Mouse (Mus musculus) spleen, adult 2 months (tissue): ENCODE data around the gene Il17f. TPM values are rescaled to one million over a fixed set of nuclear protein-coding genes. Genes with fewer than 3 reads are reported as not detected.

ENCODE experiments used
- DNase-seq, 2 experiments: peaks; one replicate each; pipeline versions ENCODE4 v3.0.0 to v3.0.0-alpha.2; 2012 to 2021; ENCODE audit warnings: low spot score in 2 of 2, low read depth in 1 of 2
- H3K27ac ChIP-seq: fragments of 200-500 bp; 2 replicates; pipeline ENCODE4 v1.5.1; 2012; ENCODE audit warnings: low read length, inconsistent platforms; ENCODE audit not compliant: insufficient read depth
- H3K27me3 ChIP-seq: fragments of 200-500 bp; 2 replicates; pipeline ENCODE4 v1.6.1; 2012; ENCODE audit warnings: mild to moderate bottlenecking, moderate library complexity, low read length, inconsistent platforms; ENCODE audit not compliant: control insufficient read depth, insufficient read depth
- H3K36me3 ChIP-seq: fragments of 200-500 bp; 2 replicates; pipeline ENCODE4 v1.6.1; 2012; ENCODE audit warnings: mild to moderate bottlenecking, low read length, inconsistent platforms; ENCODE audit not compliant: control insufficient read depth, insufficient read depth
- H3K4me1 ChIP-seq: fragments of 200-500 bp; 2 replicates; pipeline ENCODE4 v1.6.1; 2011; ENCODE audit warnings: inconsistent platforms; ENCODE audit not compliant: control insufficient read depth, insufficient read depth, insufficient read length
- H3K4me3 ChIP-seq: fragments of 200-500 bp; 2 replicates; pipeline ENCODE4 v1.5.1; 2011; ENCODE audit warnings: mild to moderate bottlenecking, inconsistent platforms; ENCODE audit not compliant: insufficient read depth, insufficient read length; ENCODE audit errors: extremely low read depth
- CTCF ChIP-seq: fragments of 200-500 bp; IDR thresholded peaks from 2 replicates; pipeline ENCODE4 v1.5.1; 2011; ENCODE audit warnings: mild to moderate bottlenecking, inconsistent platforms; ENCODE audit not compliant: insufficient read depth, insufficient read length, insufficient replicate concordance; ENCODE audit errors: extremely low read depth
- POLR2A ChIP-seq: fragments of 200-500 bp; IDR thresholded peaks from 2 replicates; pipeline ENCODE4 v1.6.1; 2011; ENCODE audit warnings: low read depth, low read length, inconsistent platforms
- WGBS: fragments of 180-500 bp; shearing (Covaris S2); methylation state at CpG from one replicate; pipeline ENCODE4 v1.1.7; 2018; 5-methylcytosine and 5-hydroxymethylcytosine counted together
- polyA plus RNA-seq: library from polyadenylated mRNA; depleted of rRNA; stranded (reverse); fragments of >200 nt; gene quantifications from 2 replicates; pipeline ENCODE4 v1.2.3, GENCODE M21; 2012

Il17f gene
- polyA plus RNA-seq, 1 experiment: not detected

GRCm38 (mm10) chr1:20814521-20814920, 24.1 kb upstream of the Il17f start:
- Histone ChIP-seq H3K27ac (no peak overlapping the region), H3K4me1 (no peaks in the 10 kb centered on the region), H3K36me3 (peaks cover 39% of the 10 kb centered on the region), H3K27me3 (no peaks in the 10 kb centered on the region), H3K4me3 (no peak overlapping the region)
- TF ChIP-seq POLR2A (no peak), CTCF (no peak)
- no peak for DNase-seq
- 92% methylated on average over 8 of the region's 8 CpGs for WGBS

DNA sequence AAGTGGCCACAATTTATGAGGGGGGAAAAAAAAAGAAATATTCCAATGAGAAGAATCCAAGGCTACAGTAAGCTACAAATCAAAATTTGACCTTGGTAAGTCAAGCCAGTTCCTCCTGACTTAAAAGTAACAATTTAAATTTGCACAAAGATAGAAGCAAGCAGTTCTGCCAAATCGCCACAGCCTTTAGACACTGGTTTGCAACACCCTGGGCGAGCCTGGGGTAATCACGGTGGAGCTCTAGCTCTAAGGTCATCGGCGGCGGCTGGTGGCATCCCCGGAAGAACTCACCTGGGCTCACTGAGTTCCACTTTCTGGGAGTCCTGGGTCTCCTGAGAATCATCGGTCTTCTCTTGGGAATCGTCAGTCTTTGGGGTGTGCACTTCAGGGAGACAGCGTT, 14.1 kb upstream of the Il17f start:
- H3K36me3 ChIP-seq: peaks cover 53% of the 10 kb centered on the region
- H3K4me3 ChIP-seq: no peak overlapping the region
- DNase-seq: no peak
- H3K27me3 ChIP-seq: no peaks in the 10 kb centered on the region
- no peak for TF ChIP-seq CTCF
- no peak for TF ChIP-seq POLR2A
- 93% methylated on average over 10 of the region's 10 CpGs for WGBS
- H3K27ac ChIP-seq: no peak overlapping the region
- H3K4me1 ChIP-seq: no peaks in the 10 kb centered on the region

DNA sequence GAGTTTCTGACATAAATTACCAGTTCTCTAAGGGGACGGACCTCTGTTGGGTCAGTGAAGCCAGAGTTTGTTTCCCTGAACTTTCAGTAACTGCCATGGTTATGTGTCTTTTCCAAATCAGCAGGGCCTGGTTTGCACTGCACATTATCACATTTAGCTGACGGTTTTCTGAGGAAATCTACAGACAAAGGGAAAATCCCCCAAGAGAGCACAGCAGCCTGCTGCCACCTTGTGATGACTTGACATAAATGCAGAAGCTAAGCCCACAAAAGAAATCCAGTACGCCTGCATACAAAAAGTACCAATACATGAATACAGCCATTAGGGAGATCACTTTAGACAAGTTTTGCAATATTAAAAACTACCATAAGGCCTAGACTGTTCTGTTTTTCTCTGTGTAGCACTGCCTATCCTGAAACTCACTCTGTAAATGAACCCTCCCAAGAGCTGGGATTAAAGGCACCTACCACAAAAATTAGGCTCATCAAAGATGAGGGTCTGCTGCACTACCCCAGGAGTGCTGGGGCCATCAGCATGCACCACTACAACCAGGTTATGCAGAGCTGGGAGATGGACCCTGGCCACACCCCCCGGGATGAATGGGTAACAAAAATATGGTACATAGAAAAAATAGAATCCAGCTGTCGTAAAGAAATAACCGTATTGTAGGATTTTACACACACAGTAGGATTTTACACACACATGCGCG, 11.4 kb upstream of the Il17f start:
- WGBS: 90% methylated on average over 8 of the region's 8 CpGs
- Histone ChIP-seq H3K27me3 (no peaks in the 10 kb centered on the region), H3K36me3 (peaks cover 31% of the 10 kb centered on the region), H3K27ac (no peak overlapping the region), H3K4me3 (no peak overlapping the region), H3K4me1 (no peaks in the 10 kb centered on the region)
- TF ChIP-seq POLR2A: no peak
- no peak for TF ChIP-seq CTCF
- no peak for DNase-seq

DNA sequence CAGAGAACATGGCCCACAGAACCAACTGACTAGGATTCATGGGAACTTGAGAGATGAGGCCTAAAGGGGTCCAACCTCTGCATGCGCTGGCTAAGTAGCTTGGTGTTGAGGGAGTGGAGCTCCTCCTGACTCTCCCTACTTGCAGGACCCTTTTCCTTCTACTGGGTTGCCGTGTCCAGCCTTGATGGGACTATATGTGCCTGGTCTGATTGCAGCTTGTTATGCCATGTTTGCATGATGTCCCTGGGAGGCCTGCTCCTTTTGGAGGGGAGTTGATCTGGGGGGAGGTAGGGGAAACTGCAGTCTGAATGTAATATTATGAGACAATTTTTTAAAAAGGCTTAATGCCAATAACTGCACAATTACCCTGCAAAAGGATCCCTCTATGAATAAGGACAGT, 10.9 kb upstream of the Il17f start:
- no peak overlapping the region for H3K4me3 ChIP-seq
- 91% methylated on average over 2 of the region's 2 CpGs for WGBS

DNA sequence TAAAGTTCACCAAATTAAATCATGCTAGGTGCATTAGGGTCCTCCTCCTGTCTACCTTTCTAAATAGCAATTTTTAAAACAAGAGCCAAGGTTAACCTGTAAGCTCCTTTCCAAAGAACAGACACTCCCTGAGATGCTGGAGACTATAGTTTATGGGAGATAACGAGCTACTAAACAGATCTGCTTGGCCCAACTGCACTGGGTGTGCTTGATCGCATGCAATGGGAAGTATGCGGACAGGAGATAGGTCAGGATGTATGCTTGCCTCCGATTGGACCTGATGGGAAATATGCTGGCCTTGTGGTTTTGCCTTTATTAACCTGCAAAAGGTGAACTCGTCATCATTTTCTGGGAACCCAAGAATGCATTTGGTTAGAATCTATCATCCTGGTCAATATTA, 4.8 kb upstream of the Il17f start:
- no peaks in the 10 kb centered on the region; the same call in 1 of the 2 replicates for H3K36me3 ChIP-seq
- H3K4me1 ChIP-seq: no peaks in the 10 kb centered on the region
- no peaks in the 10 kb centered on the region for H3K27me3 ChIP-seq
- H3K27ac ChIP-seq: no peak overlapping the region
- WGBS: 93% methylated on average over 5 of the region's 5 CpGs
- no peak overlapping the region for H3K4me3 ChIP-seq
- no peak for TF ChIP-seq CTCF
- TF ChIP-seq POLR2A: no peak
- no peak for DNase-seq

More for the DNA sequence above, 10.9 kb upstream of the Il17f start:
- TF ChIP-seq POLR2A (no peak), CTCF (no peak)
- H3K27ac ChIP-seq: no peak overlapping the region
- no peaks in the 10 kb centered on the region for H3K4me1 ChIP-seq
- no peaks in the 10 kb centered on the region for H3K27me3 ChIP-seq
- H3K36me3 ChIP-seq: peaks cover 26% of the 10 kb centered on the region
- no peak for DNase-seq

DNA sequence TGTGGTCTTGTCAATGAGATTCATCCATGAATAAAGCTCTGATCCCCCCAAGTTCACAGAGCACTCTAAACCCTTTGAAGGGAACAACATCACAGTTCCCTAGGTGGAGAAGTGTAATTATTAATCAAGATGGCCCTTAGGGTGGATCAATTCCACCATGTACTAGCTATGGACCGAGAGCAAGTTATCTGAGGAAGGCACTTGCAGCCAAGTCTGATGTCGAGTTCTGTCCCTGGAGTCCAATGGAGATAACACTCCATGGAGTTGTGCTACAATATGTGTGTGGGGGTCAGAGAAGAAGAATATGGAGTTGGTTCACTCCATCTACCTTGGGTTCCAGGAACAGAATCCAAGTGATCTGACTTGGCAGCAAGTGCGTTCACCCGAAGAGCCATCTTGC, 4.3 kb upstream of the Il17f start:
- Histone ChIP-seq H3K4me3 (no peak overlapping the region), H3K4me1 (no peaks in the 10 kb centered on the region), H3K27me3 (no peaks in the 10 kb centered on the region), H3K36me3 (no peaks in the 10 kb centered on the region), H3K27ac (no peak overlapping the region)
- DNase-seq: no peak
- no peak for TF ChIP-seq POLR2A
- TF ChIP-seq CTCF: no peak
- 95% methylated on average over 4 of the region's 4 CpGs for WGBS

DNA sequence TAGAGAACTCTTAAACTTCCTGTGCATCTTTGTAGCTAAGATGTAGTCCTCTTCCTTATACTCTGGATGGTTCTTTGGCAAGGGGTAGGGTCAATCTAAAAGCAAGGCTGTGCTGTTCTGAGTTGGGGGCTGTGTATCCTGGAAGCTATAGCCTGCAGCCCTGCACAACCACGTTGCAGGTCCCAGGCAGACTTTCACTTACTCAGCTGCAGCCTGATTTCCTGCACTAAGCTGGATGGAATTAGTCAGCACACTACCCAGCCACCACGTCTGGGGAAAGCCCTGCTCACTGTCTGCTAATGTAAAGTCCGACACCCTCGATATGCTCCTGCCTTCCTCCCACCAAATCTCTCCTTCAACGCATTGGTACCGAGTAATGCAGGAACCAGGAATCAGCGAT, 997 bp upstream of the Il17f start:
- no peak for TF ChIP-seq CTCF
- TF ChIP-seq POLR2A: no peak
- Histone ChIP-seq H3K27ac (no peak overlapping the region), H3K4me1 (no peaks in the 10 kb centered on the region), H3K36me3 (no peaks in the 10 kb centered on the region), H3K27me3 (no peaks in the 10 kb centered on the region), H3K4me3 (no peak overlapping the region)
- WGBS: 47% methylated on average over 7 of the region's 7 CpGs
- no peak for DNase-seq
